Mouse (Mus musculus) activated CD4-positive, CD25-positive, alpha-beta regulatory T cell, adult 9 weeks (primary cell): ENCODE measurements around the gene Hspa13. TPM values are rescaled to one million over a fixed set of nuclear protein-coding genes. Genes with fewer than 3 reads are reported as not detected.

Source experiments
- polyA plus RNA-seq: library from polyadenylated mRNA; unstranded; fragments of 100-300 nt; shearing (Covaris generic); gene quantifications from one replicate; pipeline ENCODE4 v1.2.1, GENCODE M21; 2017

The Hspa13 gene
- polyA plus RNA-seq, result 15.6 TPM

GRCm38 (mm10) chr16:75766388-75767249 lies at the start of gene Hspa13:
Hspa13 (minus strand) TSS chr16:75767104.

Other genes with a start within 250 kb of the Hspa13 start
- not detected for gene Lipi, start 181.0 kb downstream of the Hspa13 start, polyA plus RNA-seq
- gene Rbm11, start 174.3 kb downstream of the Hspa13 start, polyA plus RNA-seq, result 0.93 TPM